Mouse (Mus musculus) embryo, embryonic 10 days (tissue): Measurements from ENCODE around the gene Ssr1.

Experiments
- DNase-seq: peaks from one replicate; pipeline ENCODE4 v3.0.0-alpha.2; 2015; ENCODE audit warnings: low spot score

The Ssr1 gene

DNA sequence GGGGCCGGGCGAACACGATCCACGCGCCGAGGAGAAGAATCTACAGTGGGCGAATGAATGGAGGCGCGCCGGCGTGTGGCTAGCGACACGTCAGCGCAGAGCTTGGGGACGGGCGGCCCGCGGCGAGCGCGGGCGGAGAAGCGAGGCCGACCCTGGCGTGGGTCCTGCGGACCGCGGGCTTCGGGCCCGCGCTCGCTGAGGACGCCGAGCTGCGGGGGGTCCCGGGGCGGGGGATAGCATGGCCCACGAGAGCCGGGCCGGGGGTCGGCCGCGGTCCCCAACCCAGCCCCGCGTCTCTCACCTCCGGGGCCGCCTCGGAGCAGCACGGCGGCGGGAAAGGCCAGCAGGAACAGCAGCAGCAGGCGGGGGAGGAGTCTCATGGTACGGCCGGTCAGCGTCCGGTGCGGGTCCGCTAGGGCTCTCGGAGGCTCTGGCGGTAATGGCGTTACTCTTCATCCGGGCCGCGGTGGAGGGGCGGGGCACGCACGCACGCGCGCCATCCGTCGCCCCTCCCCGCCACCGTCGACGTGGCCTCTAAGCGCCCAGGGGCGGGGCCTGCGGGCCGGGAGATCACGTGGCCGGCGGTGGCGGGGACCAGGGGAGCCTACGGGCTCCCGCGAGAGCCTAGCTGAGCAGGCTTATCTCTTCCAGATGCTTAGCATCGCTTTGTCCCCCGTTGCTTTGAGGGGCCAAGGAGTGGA is at the start of gene Ssr1:
Ssr1 (minus strand) TSS at position 514 of the 701 bp plus-strand sequence.
- DNase-seq, result peak; percentile 97

GRCm38 (mm10) chr13:38037811-38038210 is 43.8 kb upstream of the Ssr1 start:
- DNase-seq, result no peak

DNA sequence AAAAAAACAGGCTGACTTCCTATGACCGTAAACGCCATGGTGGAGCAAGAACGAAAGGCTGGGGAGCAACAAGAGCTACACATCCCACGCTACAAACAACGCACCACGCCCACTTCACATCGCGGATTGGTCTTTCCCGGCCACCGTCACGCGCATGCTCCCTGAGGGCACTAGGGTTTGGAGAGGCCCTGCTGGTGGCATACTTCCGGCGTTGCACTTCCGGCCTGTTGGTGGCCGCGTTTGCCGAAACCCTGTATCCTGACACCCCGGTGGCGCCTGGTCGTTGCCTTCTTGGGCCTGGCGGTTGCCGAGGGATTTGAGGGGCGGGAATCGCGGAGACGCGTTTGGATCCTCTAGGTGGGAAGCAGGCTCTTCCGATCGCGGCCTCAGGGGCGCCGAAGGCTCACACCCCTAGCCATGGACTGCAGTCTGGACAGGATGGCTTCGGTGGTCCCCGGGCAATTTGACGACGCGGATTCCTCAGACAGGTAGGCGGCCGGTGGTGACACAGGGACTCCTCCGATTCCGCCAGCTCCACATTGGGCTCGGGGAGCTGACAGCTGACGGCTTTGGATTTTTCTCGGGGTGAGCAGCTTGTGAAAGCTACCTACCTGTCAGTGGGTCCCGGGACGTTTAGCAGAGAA is 43.1 kb upstream of the Ssr1 start, which contains the start of gene Cage1:
Cage1 (minus strand) TSS at position 26 of the 644 bp plus-strand sequence.
- DNase-seq, result peak; percentile 100

DNA sequence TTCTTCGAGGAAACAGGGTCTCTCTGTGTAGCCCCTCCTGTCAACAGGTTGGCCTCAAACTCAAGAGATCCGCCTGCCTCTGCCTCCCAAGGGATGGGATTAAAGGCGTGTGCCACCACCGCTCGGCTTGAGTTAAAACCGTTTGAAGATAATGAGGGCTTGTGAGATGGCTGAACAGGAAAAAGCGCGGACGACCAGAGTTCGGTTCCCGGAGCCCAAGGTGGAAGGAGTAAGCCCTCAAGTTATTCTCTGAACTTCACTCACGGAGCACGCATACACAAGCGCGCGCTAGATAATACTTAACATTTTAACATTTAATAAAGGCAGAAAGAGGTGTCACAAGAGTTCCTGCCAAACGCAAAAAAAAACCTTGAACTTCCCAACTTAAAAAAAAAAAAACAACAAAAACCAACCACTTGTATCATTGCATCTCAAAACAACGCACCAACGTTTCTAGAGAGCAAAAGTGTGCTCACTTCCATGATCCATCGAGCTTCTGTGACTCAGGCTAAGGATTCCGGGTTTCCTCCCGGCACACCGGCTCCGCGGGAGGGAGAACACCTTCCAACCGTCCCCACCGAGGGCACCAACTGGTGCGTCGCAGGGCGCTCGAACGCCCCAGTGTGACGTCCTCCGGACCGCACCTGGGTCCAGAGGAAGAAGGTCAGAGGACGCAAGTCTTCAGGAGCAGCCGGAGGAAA is 42.5 kb upstream of the Ssr1 start, which contains the start of gene Riok1:
Riok1 (plus strand) TSS at position 653 of the 701 bp plus-strand sequence.
- DNase-seq, result no peak

DNA sequence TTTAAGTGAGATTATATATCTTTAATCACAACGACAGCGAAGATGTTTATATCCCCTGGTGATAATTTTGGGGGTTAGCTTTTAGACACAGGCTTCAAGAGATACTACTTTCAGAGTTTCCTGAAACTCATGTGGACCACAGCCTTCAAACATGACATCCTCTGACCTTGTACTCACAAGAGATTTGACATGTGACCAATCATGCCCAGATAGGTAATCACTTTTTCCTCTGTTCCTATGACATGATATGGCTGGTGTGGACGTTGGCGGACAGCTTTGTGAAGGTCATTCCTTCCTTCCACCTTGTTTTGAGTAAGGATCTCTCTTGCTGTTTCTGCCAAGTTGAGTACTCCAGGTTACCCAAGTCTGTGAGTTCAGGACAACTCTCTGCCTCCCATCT is 34.4 kb upstream of the Ssr1 start:
- DNase-seq, result no peak

DNA sequence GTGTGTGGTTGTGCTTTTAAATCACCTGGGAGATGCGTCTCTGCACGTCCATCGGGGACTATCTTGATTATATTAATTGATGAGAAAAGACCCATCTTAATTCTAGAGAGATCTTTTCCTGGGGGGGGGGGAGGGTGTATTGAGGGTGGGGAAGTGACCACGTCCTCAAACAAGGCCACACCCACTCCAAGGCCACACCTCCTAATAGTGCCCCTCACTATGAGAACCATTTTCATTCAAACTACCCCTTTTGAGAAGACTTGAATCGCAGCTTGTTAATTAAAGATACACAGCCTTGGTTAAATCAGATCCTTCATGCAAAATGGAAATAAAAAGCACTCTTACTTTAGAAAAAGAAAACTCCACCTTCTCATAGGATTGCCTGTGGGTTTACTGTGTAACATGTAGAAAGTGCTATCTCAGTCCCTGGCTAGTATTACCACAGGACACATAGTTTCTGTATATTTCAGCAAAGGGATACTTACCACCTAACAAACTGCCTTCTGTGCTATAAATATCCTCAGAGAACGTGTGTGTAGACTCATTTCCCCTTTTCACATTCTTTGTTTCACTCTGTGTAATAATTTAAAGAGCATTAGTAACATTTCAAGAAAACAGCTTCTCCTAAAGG is 33.7 kb upstream of the Ssr1 start:
- DNase-seq, result no peak

DNA sequence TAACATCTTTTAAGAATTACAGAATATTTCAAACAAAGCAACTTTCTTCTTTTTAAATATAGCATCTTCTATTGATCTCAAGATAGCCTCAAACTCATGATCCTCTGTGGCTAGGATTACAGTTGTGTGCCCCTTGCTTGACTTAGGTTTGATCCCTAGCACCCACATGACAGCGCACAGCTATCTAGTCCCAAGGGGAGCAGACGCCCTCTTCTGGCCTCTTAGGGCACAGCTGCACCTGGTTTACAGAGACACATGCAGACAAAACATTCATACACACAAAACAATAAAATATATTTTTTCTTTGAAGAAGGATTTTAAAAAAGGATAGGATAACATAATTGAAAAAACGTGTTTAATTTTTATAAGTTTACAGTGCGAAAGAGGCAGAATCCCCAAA is 31.9 kb upstream of the Ssr1 start:
- DNase-seq, result no peak

GRCm38 (mm10) chr13:38018791-38019190 is 24.8 kb upstream of the Ssr1 start:
- DNase-seq, result no peak

DNA sequence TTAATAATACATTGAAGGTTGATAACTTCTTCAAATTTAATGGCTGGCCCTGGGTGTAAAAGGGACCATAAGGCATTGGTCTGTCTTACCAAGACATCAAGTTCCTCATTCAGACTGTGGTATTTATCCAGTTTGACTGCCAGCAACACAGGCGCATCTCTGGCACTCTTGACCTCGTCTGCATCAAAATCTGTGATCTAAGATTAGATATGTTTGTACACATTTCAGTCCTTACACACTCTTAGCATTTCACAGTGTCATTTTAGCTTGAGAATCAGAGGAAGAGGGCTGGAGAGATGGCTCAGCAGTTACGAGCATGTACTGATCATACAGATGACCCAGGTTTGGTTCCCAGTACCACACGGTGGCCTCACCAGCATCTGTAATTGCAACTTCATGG is 21.6 kb upstream of the Ssr1 start:
- DNase-seq, result no peak

DNA sequence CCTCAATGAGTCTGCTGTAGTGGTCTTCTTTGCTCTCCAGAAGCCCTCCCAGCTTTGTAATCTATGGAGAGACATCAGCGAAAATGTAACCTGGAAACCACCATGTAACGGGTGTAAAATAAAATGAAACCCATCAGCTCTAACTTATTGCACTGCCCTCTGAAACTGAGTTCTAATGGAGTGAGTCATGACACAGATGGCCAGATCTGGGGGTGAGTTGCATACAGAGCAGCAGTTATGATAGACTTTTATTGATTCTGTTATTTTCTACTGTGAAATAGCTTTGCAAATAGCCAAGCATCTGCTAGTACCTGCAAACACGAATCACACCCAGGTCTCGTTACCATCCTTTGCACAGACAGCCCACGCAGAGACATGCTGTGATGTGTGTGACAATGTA is 18.4 kb upstream of the Ssr1 start:
- no peak for DNase-seq

- DNase-seq, result no peak
Measured at GRCm38 (mm10) chr13:38010444-38010910, 16.5 kb upstream of the Ssr1 start.

- DNase-seq, result no peak
Measured at GRCm38 (mm10) chr13:38009721-38010408, 15.8 kb upstream of the Ssr1 start.

DNA sequence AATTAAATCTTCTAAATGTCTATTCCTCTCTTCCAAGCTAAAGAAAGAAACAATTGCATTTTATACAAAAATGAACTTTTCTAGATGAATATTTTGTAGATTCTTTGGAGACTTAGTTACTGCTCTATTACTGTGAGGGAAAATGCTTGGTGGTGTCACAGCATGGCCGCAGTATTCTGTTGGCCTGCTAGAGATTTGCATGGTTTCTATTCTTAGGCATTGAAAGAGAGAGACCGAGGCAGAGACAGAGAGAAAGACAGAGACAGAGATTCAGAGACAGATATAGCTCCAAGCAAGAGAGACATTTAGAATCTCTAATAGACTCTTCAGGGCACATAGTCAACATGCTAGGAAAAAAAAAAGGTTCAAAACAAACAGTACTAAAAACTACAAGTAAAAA is 14.0 kb upstream of the Ssr1 start:
- DNase-seq, result no peak

DNA sequence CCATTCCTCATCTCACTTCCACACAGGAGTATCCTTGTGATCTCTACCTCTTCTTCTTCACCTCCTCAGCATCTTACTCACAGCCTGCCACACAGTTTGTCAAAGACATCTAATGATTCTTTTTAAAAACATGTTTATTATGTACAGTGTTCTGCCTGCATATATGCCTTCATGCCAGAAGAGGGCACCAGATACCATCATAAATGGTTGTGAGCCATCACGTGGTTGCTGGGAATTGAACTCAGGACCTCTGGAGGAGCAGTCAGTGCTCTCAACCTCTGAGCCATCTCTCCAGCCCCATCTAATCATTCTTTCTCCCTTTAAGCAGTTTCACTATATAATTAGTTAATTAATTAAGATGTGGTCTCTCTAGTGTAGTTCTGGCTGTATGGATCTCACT is 8.4 kb upstream of the Ssr1 start:
- DNase-seq, result no peak

DNA sequence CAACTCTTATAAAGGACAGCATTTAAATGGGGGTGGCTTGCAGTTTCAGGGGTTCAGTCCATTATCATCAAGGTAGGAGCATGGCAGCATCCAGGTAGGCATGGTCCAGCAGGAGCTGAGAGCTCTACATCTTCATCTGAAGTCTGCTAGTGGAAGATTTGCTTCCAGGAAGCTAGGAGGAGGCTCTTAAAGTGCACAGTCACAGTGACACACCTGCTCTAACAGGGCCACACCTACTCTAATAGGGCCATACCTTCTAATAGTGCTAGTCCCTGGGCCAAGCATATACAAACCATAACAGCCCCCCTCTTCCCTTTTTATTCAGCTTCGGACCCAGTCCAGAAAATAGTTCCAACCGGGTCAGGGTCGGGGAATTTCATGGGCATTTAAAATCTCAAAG is 5.7 kb upstream of the Ssr1 start:
- no peak for DNase-seq

- DNase-seq, result no peak
Measured at GRCm38 (mm10) chr13:37994405-37994749, 360 bp upstream of the Ssr1 start.

DNA sequence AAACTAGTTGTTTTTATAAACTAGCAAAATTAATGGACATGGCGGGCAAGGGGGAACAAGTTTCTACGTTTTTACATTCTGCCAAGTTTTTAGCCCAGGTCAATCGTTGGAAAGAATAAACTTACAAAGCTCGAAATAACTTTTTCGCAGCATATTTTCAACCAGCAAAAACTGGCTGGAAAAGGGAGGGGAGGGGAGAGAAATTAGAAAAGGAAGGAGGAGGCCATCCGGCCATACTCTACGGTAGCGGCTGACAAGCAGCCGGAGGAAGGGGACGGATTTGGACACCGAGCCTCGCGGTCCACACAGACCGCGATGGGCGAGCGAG is 677 bp downstream of the Ssr1 start:
- no peak for DNase-seq

GRCm38 (mm10) chr13:37992638-37993371 is 1.2 kb downstream of the Ssr1 start:
- DNase-seq, result no peak

DNA sequence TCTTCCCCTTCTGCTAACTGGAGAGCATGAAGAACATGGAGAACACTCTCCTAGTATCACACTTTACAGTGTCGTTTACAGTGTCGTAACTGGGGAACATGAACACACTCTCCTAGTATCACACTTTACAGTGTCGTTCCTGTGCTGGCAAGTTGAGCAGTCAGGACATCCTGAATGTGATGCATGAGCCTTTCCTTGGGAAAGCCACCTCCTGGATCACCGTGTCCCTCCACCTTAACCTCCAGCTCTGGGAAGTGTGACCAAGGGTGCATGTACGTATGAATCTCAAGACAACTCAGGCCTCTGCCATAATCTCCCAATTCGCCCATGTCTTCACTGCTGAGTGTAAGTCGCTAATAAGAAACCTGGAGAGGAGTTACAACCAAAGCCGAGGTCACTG is 4.3 kb downstream of the Ssr1 start:
- DNase-seq, result no peak

DNA sequence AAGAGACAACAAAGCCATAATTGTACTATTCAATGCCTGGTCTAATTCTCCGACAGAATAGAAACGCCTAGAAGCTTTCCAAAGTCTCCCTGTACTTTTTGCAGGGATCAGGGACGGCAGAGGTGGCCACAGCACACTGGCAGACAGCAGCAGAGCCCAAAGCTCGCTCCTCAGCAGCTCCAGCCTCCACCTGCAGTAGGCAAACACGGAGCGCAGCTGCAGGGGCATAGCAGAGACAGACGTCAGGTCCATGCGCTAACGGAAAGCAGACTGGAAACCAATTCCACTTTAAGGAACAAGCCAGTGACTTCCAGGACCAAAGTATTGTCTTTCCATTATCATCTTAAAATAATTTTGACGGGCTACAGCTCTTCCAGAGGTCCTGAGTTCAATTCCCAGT is 7.9 kb downstream of the Ssr1 start:
- DNase-seq, result no peak

DNA sequence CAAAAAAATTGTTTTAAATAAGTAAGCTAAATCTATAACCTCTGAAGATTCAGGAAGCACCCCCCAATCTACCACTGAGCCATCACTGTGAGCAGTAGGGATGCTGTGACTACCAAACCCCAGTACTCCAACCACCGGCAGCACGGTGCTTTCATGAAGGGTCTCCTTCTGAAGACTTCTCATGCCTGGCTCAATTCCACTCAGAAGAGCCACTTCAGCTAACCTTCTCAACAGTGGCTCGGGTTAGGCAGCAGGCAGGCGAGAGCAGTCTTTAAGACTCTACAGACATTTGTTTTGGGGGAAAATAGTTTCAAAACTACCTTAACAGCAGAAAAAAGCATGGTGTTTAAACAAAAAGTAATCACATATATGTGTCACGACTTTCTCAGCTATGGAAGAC is 13.0 kb downstream of the Ssr1 start:
- DNase-seq, result no peak

DNA sequence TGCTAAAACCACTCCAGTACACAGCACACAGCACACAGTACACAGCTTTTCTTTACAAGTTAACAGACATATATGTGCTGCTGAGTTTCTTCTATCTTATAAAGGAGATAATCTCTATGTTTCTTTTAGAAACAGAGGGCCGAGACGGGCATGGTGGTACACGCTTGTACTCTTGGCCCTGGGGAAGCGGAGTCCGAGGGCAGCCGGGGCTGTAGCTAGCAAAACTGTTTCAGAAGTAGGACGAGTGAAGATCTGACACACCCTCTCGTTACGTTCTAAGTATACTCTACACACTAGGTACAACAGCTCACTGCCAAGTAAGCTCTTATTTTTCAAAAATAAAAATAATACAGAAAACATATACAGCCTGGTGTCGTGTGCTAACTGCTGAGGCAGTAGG is 13.7 kb downstream of the Ssr1 start:
- no peak for DNase-seq
